27 mouse cellular contexts compared by ENCODE assay signal in the genomic region with DNA sequence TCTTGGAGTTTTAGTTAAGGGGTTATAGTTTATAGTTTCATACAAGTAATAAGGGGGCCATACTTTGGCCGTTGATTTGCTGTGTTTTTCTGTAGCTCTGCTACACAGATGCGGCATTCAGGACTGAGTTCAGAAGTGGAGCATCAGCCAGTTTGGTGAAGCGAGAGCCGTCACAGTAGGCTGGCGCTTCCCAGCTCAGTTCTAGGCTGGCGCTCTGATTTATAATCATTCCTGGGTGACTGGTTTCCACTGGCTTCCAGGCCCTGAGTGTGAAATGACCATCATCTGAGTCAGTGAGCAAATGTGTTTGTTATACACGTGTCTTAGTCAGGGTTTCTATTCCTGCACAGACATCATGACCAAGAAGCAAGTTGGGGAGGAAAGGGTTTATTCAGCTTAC.
DNase-seq lines count a peak whose midpoint lies in the region; ATAC-seq lines count a peak whose summit lies in the region.
"Had no signal": no experiment of that assay in that cellular context is flagged by ENCODE, and none has a peak within 500 bp of the region (broad histone marks: within the 10 kb centered on the region; RNA-seq: fewer than 3 reads in every experiment).

No protein-coding gene starts in this region.

- no peak overlapping the region for H3K4me2 ChIP-seq in kidney, embryonic 16.5 days (replicated peaks; ENCODE audit: low read depth, low read length)
- H3K4me2 ChIP-seq: embryonic facial prominence, embryonic 13.5 days; embryonic facial prominence, embryonic 15.5 days; forebrain, embryonic 12.5 days had no signal

- H3K27me3 ChIP-seq in kidney, embryonic 16.5 days (ENCODE audit: insufficient read depth, low read length), result no peaks in the 10 kb centered on the region
- H3K27me3 ChIP-seq: CH12.LX; embryonic facial prominence, embryonic 13.5 days; embryonic facial prominence, embryonic 15.5 days; forebrain, embryonic 12.5 days had no signal

- no peak overlapping the region for H3K27ac ChIP-seq in kidney, embryonic 16.5 days (ENCODE audit: low read length)
- H3K27ac ChIP-seq: embryonic facial prominence, embryonic 13.5 days; embryonic facial prominence, embryonic 15.5 days; forebrain, embryonic 10.5 days; forebrain, embryonic 12.5 days had no signal

- no peak overlapping the region for H3K9ac ChIP-seq in kidney, embryonic 16.5 days (replicated peaks; ENCODE audit: low read length)
- H3K9ac ChIP-seq: embryonic facial prominence, embryonic 13.5 days; embryonic facial prominence, embryonic 15.5 days; forebrain, embryonic 12.5 days had no signal

- H3K36me3 ChIP-seq in kidney, embryonic 16.5 days (ENCODE audit: insufficient read depth, low read length), result peaks cover 30% of the 10 kb centered on the region

- intact Hi-C loops in heart, postnatal 25 days (cut with DNase I), result no loop called here

- ATAC-seq in kidney, embryonic 16.5 days (ENCODE audit: low FRiP score, low TSS enrichment), result peak; percentile 67; the same call in 1 of the 2 replicates
- ATAC-seq: activated CD4-positive, CD25-positive, alpha-beta regulatory T cell, adult 4 months; CD4-positive, CD25-positive, alpha-beta regulatory T cell, adult 4 months; forebrain, embryonic 14.5 days; forebrain, embryonic 16.5 days had no signal

- H3K4me1 ChIP-seq in kidney, embryonic 16.5 days (ENCODE audit: insufficient read depth, low read length), result 0 out of 2 replicates have a peak, but pooled peaks cover 4% of the 10 kb centered on the region
- H3K4me1 ChIP-seq: embryonic facial prominence, embryonic 13.5 days; embryonic facial prominence, embryonic 15.5 days; forebrain, embryonic 10.5 days; forebrain, embryonic 12.5 days had no signal

- no peak overlapping the region for H3K4me3 ChIP-seq in kidney, embryonic 16.5 days (ENCODE audit: low read length)
- H3K4me3 ChIP-seq: embryonic facial prominence, embryonic 13.5 days; embryonic facial prominence, embryonic 15.5 days; erythroblast, embryonic 14.5 days; forebrain, embryonic 10.5 days; forebrain, embryonic 12.5 days had no signal

- H3K9me3 ChIP-seq in kidney, embryonic 16.5 days (ENCODE audit: low read length), result no peaks in the 10 kb centered on the region
- H3K9me3 ChIP-seq: embryonic facial prominence, embryonic 13.5 days; embryonic facial prominence, embryonic 15.5 days; forebrain, embryonic 10.5 days; forebrain, embryonic 12.5 days; G1E had no signal

- peak; percentile 43 for DNase-seq in heart, adult 11 months
- DNase-seq in heart, postnatal 25 days (ENCODE audit: low spot score), result no peak
- DNase-seq in kidney, adult 9 months, result no peak
- DNase-seq in adrenal gland, adult (ENCODE audit: inconsistent age in 2 of 2, low spot score in 1 of 2), result no peak
- DNase-seq: adrenal gland, adult 2 months; adrenal gland, postnatal 10 days; adrenal gland, postnatal 25 days; B cell, adult 2 months; cerebellum, adult 11 months; cerebellum, adult 18-20 months; cerebellum, adult 8-10 months; cerebellum, adult 9-11 months; cerebellum, postnatal 14 days; cerebellum, postnatal 36 days; embryo, embryonic 11 days had no signal

- whole genome bisulfite sequencing in kidney, embryonic 16.5 days, result 67% methylated on average over 7 of the region's 7 CpGs
